Mouse (Mus musculus) small intestine, adult 2 months (tissue): ENCODE data around the gene Ppard.

ENCODE experiments used
- CTCF ChIP-seq: fragments of 200-500 bp; IDR thresholded peaks from 2 replicates; pipeline ENCODE4 v1.5.1; 2012; ENCODE audit warnings: low read depth, mild to moderate bottlenecking, control low read depth, inconsistent platforms, low read length, moderate library complexity, mixed read lengths; ENCODE audit not compliant: insufficient replicate concordance, insufficient read length; ENCODE audit errors: extremely low read depth
- POLR2A ChIP-seq: fragments of 200-500 bp; IDR thresholded peaks from 2 replicates; pipeline ENCODE4 v1.6.1; 2012; ENCODE audit warnings: low read depth, mild to moderate bottlenecking, control low read depth, inconsistent platforms, low read length, moderate library complexity

DNA sequence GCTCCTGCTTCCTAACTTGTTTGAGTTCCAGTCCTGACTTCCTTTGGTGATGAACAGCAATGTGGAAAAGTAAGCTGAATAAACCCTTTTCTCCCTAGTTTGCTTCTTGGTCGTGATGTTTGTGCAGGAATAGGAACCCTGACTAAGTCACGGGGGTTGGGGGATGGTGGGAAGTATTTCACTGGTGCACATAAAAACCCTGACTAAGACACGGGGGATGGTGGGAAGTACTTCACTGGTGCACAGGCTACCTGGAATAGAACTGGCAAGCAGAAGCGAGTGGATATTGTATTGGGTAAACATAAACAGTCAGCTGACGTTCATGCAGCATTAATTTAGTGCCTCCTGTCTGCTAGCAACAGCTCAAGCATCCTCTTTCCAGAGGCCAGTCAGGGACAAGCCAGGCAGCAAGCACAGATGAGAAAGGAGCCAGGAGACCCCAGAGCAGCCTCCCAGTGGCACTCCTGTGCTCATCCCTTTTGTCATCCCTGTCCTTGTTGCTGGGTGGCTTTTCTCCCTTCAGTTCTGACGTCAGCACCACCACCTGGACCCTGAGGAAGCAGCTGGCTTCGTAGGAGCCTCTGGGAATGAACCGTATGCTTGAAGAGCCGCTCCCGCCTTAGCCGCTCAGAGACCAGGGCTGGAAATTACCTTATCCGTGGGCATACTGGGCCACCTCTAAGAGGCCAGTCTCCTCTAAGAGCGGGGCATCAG lies 30.8 kb downstream of the Ppard start:
- TF ChIP-seq POLR2A (no peak), CTCF (no peak)
